Mouse (Mus musculus) spleen, adult 2 months (tissue): Measurements from ENCODE around the gene Numb.

Source experiments
- CTCF ChIP-seq: fragments of 200-500 bp; IDR thresholded peaks from 2 replicates; pipeline ENCODE4 v1.5.1; 2011; ENCODE audit warnings: mild to moderate bottlenecking, inconsistent platforms; ENCODE audit not compliant: insufficient read depth, insufficient read length, insufficient replicate concordance; ENCODE audit errors: extremely low read depth
- POLR2A ChIP-seq: fragments of 200-500 bp; IDR thresholded peaks from 2 replicates; pipeline ENCODE4 v1.6.1; 2011; ENCODE audit warnings: low read depth, low read length, inconsistent platforms

- no peak for TF ChIP-seq CTCF
- no peak for TF ChIP-seq POLR2A
Observed at GRCm38 (mm10) chr12:83891278-83891677, 30.5 kb downstream of the Numb start.
